Mouse (Mus musculus) megakaryocyte, embryonic 14.5 days (primary cell): Measurements from ENCODE around the gene Olfr69.

Experiments
- FLI1 ChIP-seq: IDR thresholded peaks from 2 replicates; pipeline ENCODE4 v1.6.1; 2012; ENCODE audit warnings: low read length, inconsistent platforms, mixed read lengths
- GATA1 ChIP-seq: IDR thresholded peaks from 3 replicates; pipeline ENCODE4 v1.6.1; 2012; ENCODE audit warnings: mixed read lengths, low read length, inconsistent platforms, borderline replicate concordance

DNA sequence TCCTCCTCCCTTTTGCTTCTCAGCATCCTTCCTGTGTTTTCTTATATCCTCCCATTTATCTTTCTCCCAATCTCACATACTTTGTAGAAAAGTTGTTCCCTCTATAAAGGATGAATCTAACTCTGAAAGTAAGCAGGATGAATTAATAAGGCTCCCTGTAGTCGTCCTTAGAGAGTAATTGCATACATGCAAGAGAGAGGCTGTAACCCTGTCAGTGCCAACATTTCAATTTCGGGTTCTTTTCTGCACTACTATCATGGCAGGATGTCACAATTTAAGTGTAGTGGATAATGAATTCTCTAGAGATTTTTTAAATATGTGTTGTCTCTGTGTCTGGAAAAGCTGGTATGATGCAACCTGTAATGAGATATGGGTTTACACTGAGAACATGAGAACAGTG, 14.2 kb downstream of the Olfr69 start, which contains the start of gene Olfr630:
- no peak for TF ChIP-seq FLI1
- no peak for TF ChIP-seq GATA1
